Mouse (Mus musculus) liver, embryonic 16.5 days (tissue): ENCODE data around the gene Kdm6b. TPM values are rescaled to one million over a fixed set of nuclear protein-coding genes. Genes with fewer than 3 reads are reported as not detected.

Source experiments
- ATAC-seq: fragments of 200-750 bp; cut with Nextera tagmentation; 2 replicates; pipeline ENCODE4 v1.8.0; 2017; ENCODE audit warnings: low read depth, mild to moderate bottlenecking, moderate number of reproducible peaks, moderate library complexity
- H3K27ac ChIP-seq: fragments of 300-500 bp; sonication (generic); 2 replicates; pipeline ENCODE4 v1.5.1; 2014; ENCODE audit warnings: mild to moderate bottlenecking, low read length
- H3K27me3 ChIP-seq: fragments of 300-500 bp; sonication (generic); 2 replicates; pipeline ENCODE4 v1.6.1; 2014; ENCODE audit warnings: low read depth, low read length, mixed read lengths; ENCODE audit not compliant: control insufficient read depth, insufficient read depth
- H3K36me3 ChIP-seq: fragments of 300-500 bp; sonication (generic); 2 replicates; pipeline ENCODE4 v1.6.1; 2014; ENCODE audit warnings: mild to moderate bottlenecking; ENCODE audit not compliant: control insufficient read depth, insufficient read depth
- H3K4me1 ChIP-seq: fragments of 300-500 bp; sonication (generic); 2 replicates; pipeline ENCODE4 v1.6.1; 2014; ENCODE audit warnings: low read depth, low read length, mixed read lengths; ENCODE audit not compliant: control insufficient read depth
- H3K4me2 ChIP-seq: fragments of 300-500 bp; sonication (generic); 2 replicates; pipeline ENCODE4 v1.6.1; 2014; ENCODE audit warnings: low read depth, low read length, mixed read lengths
- H3K4me3 ChIP-seq: fragments of 300-500 bp; sonication (generic); 2 replicates; pipeline ENCODE4 v1.5.1; 2014; ENCODE audit warnings: low read depth, mild to moderate bottlenecking, low read length
- H3K9ac ChIP-seq: fragments of 300-500 bp; sonication (generic); 2 replicates; pipeline ENCODE4 v1.6.1; 2014; ENCODE audit warnings: low read depth, low read length
- H3K9me3 ChIP-seq: fragments of 300-500 bp; sonication (generic); replicated peaks from 2 replicates; pipeline ENCODE4 v1.6.1; 2016; ENCODE audit warnings: low read length; ENCODE audit not compliant: control insufficient read depth
- WGBS: fragments of 180-500 bp; shearing (Covaris S2); extraction: QIAGEN DNeasy Blood & Tissue Kit; methylation state at CpG from one replicate; pipeline ENCODE4 v1.1.7; 2014; ENCODE audit not compliant: insufficient replicate concordance; 5-methylcytosine and 5-hydroxymethylcytosine counted together
- polyA plus RNA-seq: library from polyadenylated mRNA; unstranded; fragments of >200 nt; fragmentation: Nextera tagmentation; extraction: Ambion mirVana; gene quantifications from 2 replicates; pipeline ENCODE4 v1.2.1, GENCODE M21; 2015

Kdm6b gene
- polyA plus RNA-seq, 1 experiment from 2014 or later = 4.1 TPM

DNA sequence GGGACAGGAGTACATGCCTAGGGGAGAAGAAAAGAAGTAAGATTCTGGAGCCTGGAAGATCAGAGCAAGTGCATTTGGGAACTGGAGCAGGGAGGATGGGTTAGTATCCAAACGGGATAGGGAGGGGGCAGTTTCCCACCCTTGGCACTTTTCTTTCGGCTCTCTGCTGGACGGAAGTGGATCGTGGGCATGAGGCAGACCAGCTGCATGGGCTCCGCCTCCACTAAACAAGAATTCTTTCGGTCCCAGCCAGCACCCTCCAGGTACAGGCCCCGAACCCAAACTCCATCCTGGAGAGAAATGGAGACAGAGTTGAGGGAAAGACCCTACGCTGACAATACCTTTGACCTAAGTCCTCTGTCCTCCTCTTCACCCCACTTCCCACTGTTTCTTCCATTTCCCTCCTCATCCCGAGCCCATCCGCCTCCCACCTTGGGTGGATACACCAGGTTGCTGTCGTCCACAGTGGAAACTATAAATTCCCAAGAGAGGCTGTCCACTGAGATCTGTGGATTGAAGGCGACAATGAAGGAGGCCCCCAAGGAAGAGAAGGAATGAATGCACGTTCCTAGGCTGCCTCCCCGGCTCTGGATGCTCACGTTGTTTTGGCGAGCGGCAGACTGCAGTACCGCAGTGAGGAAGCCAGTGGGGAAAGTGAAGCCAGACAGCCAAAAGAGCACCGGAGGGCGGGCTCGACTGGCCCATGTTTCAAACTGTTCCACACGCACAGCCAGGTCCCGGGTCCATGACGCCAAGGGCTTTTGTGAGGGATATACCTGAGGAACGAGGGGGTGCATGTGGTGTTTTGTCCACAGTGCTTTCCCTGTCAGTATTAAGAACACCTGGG, 7.9 kb upstream of the Kdm6b start:
- Histone ChIP-seq H3K27ac (no peak overlapping the region), H3K27me3 (peaks cover 50% of the 10 kb centered on the region), H3K9me3 (no peaks in the 10 kb centered on the region), H3K9ac (no peak overlapping the region), H3K4me3 (no peak overlapping the region), H3K36me3 (no peaks in the 10 kb centered on the region), H3K4me1 (peaks cover 51% of the 10 kb centered on the region), H3K4me2 (no peak overlapping the region)
- 27% methylated on average over 25 of the region's 25 CpGs for WGBS
- no peak for ATAC-seq

GRCm38 (mm10) chr11:69420554-69421000, 7.1 kb upstream of the Kdm6b start:
- no peaks in the 10 kb centered on the region for H3K9me3 ChIP-seq
- peaks cover 46% of the 10 kb centered on the region for H3K4me1 ChIP-seq
- H3K4me3 ChIP-seq = peak overlapping the region; percentile 58
- H3K36me3 ChIP-seq = no peaks in the 10 kb centered on the region
- no peak overlapping the region for H3K27ac ChIP-seq
- ATAC-seq = no peak
- no peak overlapping the region for H3K9ac ChIP-seq
- H3K4me2 ChIP-seq = peak overlapping the region; percentile 89
- peaks cover 52% of the 10 kb centered on the region for H3K27me3 ChIP-seq
- WGBS = 18% methylated on average over 10 of the region's 10 CpGs

GRCm38 (mm10) chr11:69419813-69420553, 6.5 kb upstream of the Kdm6b start:
- no peaks in the 10 kb centered on the region for H3K36me3 ChIP-seq
- H3K4me3 ChIP-seq = peak overlapping the region; percentile 58
- H3K9me3 ChIP-seq = no peaks in the 10 kb centered on the region
- H3K4me1 ChIP-seq = peaks cover 46% of the 10 kb centered on the region
- peak; percentile 30 for ATAC-seq
- peak overlapping the region; percentile 89 for H3K4me2 ChIP-seq
- H3K9ac ChIP-seq = peak overlapping the region; percentile 25
- H3K27ac ChIP-seq = peak overlapping the region; percentile 58; the same call in 1 of the 2 replicates
- H3K27me3 ChIP-seq = peaks cover 56% of the 10 kb centered on the region
- whole genome bisulfite sequencing = 1% methylated on average over 29 of the region's 31 CpGs

DNA sequence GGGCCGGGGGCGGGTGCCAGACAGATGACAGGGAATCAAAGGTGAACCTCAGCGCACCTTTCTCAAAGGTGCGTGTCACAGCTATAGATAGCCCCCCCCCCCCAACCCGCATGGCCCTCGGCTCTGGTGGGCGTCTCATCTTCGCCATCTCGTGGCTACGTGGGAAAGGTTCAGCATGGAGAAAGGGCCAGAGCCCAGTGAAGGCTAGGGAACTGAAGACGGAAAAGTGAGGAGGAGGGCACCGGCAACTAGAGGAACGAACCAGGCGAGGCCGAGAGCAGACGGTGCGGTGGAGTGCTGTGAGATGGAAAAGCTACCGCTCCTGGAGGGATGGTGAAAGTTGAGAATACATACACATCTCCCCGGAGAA, 6.0 kb upstream of the Kdm6b start:
- peak overlapping the region; percentile 25 for H3K9ac ChIP-seq
- H3K4me1 ChIP-seq = peaks cover 47% of the 10 kb centered on the region
- no peaks in the 10 kb centered on the region for H3K36me3 ChIP-seq
- peak overlapping the region; percentile 58; the same call in 1 of the 2 replicates for H3K27ac ChIP-seq
- no peaks in the 10 kb centered on the region for H3K9me3 ChIP-seq
- under 1% methylated on average over 19 of the region's 19 CpGs for WGBS
- H3K27me3 ChIP-seq = peaks cover 56% of the 10 kb centered on the region
- peak overlapping the region; percentile 89 for H3K4me2 ChIP-seq
- H3K4me3 ChIP-seq = peak overlapping the region; percentile 58
- ATAC-seq = no peak

- peak; percentile 80 for ATAC-seq
- peak overlapping the region; percentile 89 for H3K4me2 ChIP-seq
- no peaks in the 10 kb centered on the region for H3K36me3 ChIP-seq
- H3K27me3 ChIP-seq = peaks cover 56% of the 10 kb centered on the region
- H3K9me3 ChIP-seq = no peaks in the 10 kb centered on the region
- H3K4me1 ChIP-seq = peaks cover 54% of the 10 kb centered on the region
- H3K27ac ChIP-seq = peak overlapping the region; percentile 80
- H3K4me3 ChIP-seq = peak overlapping the region; percentile 58
- H3K9ac ChIP-seq = peak overlapping the region; percentile 47
- WGBS = under 1% methylated on average over 45 of the region's 45 CpGs
Measured at GRCm38 (mm10) chr11:69418481-69419442, 5.3 kb upstream of the Kdm6b start.

GRCm38 (mm10) chr11:69417449-69418384, 4.2 kb upstream of the Kdm6b start:
- peak; percentile 37 for ATAC-seq
- Histone ChIP-seq H3K36me3 (no peaks in the 10 kb centered on the region), H3K4me2 (peak overlapping the region; percentile 89), H3K4me1 (peaks cover 63% of the 10 kb centered on the region), H3K27ac (peak overlapping the region; percentile 80), H3K9me3 (no peaks in the 10 kb centered on the region), H3K27me3 (peaks cover 56% of the 10 kb centered on the region), H3K9ac (peak overlapping the region; percentile 47), H3K4me3 (peak overlapping the region; percentile 58)
- WGBS = under 1% methylated on average over 39 of the region's 39 CpGs

DNA sequence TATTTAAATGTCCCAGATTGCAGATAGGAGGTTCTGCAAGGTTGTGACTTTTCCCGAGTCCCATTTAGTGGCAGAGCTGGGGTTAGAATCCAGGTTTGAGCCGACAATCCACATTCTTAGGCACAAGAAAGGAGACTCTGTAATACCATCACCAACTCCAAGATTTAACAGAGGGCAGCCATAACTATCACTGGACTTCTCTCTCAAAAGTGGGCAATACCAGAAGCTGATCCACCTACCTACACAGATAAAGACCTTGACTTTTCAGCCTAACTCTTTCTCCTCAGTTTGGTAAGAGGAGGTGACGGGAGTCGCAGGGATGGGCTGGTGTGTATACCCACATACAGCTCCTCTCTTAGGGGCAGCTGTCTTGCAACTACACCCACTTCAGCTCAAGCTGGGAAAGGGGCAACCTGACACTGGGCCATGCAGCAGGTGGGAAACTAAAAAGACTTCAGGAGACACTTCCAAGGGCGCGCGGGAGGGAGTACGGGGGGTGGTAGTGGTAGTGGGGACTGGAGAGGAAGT, 3.5 kb upstream of the Kdm6b start:
- ATAC-seq = no peak
- 27% methylated on average over 8 of the region's 8 CpGs for whole genome bisulfite sequencing

More for the DNA sequence above, 3.5 kb upstream of the Kdm6b start:
- H3K36me3 ChIP-seq = no peaks in the 10 kb centered on the region
- H3K9me3 ChIP-seq = no peaks in the 10 kb centered on the region
- H3K4me1 ChIP-seq = peaks cover 70% of the 10 kb centered on the region
- peak overlapping the region; percentile 58 for H3K4me3 ChIP-seq
- no peak overlapping the region for H3K9ac ChIP-seq
- peak overlapping the region; percentile 89 for H3K4me2 ChIP-seq
- peak overlapping the region; percentile 69 for H3K27ac ChIP-seq
- H3K27me3 ChIP-seq = peaks cover 51% of the 10 kb centered on the region
